In the genomic region with DNA sequence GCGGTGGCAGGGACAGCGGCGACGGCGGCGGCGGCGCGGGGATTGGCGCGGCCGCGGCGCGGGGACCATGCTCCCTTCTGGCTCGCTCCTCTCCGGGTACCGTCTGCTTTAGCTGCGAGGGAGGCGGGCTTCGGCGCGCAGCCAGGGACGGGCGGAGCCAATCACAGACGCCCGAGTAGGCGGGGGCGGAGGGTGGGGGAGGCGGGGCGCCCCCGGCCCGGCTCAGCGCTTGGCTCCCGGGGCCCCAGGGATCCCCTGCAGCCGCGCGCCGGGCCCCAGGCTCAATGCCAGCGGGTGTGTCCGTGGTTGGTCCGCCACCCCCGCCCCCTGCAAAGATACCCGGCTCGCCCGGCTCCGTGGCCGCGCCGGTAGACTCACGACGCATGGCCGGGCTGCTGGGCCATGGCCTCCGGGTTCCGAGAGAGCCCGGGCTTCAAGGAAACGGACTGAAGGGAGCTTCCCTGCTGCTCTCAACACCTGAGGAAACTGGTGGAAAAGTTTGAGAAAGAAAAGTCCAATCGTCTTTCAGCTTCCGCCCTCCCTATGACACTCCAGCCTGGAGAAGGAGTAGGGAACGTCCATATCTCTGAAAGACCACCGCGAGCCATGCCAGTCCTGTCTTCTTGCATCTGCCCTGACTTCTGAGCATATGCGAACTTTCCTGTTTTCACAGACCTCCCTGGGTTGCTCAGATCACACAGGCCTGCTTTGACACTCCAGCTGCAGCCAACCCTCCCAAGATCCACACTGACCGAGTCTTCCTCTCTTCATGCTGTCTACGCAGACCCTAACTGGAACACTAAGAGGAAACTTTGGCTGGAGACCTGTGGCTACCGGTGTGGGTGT, we compare ENCODE assay signal across 8 mouse cellular contexts. TPM values are rescaled to one million over a fixed set of nuclear protein-coding genes. Genes with fewer than 3 reads are reported as not detected.
DNase-seq lines count a peak whose midpoint lies in the region; ATAC-seq and TF ChIP-seq lines count a peak whose summit lies in the region.

A gene (minus strand): TSS at position 67 of the 846 bp plus-strand sequence.

- H3K36me3 ChIP-seq in forebrain, postnatal 0 days (ENCODE audit: insufficient read depth): no peaks in the 10 kb centered on the region
- H3K36me3 ChIP-seq in liver, embryonic 15.5 days (replicated peaks): no peaks in the 10 kb centered on the region

- WGBS in cerebellum, adult 2 months: 3% methylated on average over 65 of the region's 66 CpGs
- 5% methylated on average over 54 of the region's 66 CpGs for WGBS in forebrain, postnatal 0 days
- 2% methylated on average over 58 of the region's 66 CpGs for WGBS in liver, embryonic 15.5 days (ENCODE audit: insufficient replicate concordance)

- peak within 1 kb of the TSS; percentile 76 for H3K4me3 ChIP-seq in cerebellum, adult 2 months (replicated peaks; ENCODE audit: insufficient read depth, low read depth, low read length)
- peak within 1 kb of the TSS; percentile 93 for H3K4me3 ChIP-seq in forebrain, postnatal 0 days (ENCODE audit: low read depth, low read length)
- H3K4me3 ChIP-seq in liver, embryonic 15.5 days (replicated peaks): peak within 1 kb of the TSS; percentile 49

- DNase-seq in NIH3T3 (ENCODE audit: low read depth): peak; percentile 93
- DNase-seq in cerebellum, adult 2 months: peak; percentile 91 to 95
- peak; percentile 94 for DNase-seq in forebrain, postnatal 0 days
- DNase-seq in heart, postnatal 10 days: peak; percentile 81
- peak; percentile 90 to 92 for DNase-seq in kidney, postnatal 4 days
- peak; percentile 72 for DNase-seq in ovary, postnatal 10 days (ENCODE audit: low spot score)
- peak; percentile 80 for DNase-seq in yolk sac, embryonic 10.5 days (ENCODE audit: low spot score)

- no peaks in the 10 kb centered on the region for H3K4me1 ChIP-seq in cerebellum, adult 2 months (ENCODE audit: control insufficient read depth, insufficient read depth, low read length)
- H3K4me1 ChIP-seq in forebrain, postnatal 0 days (ENCODE audit: insufficient read depth): 0 out of 2 replicates have a peak, but pooled peaks cover under 1% of the 10 kb centered on the region
- no peaks in the 10 kb centered on the region for H3K4me1 ChIP-seq in liver, embryonic 15.5 days (replicated peaks)

- intact Hi-C loops in heart, postnatal 10 days (cut with DNase I): no loop called here

- no peak for TF ChIP-seq CTCF in cerebellum, adult 2 months (IDR thresholded peaks at IDR 0.05; ENCODE audit: borderline replicate concordance, insufficient read depth, low read depth, low read length)
- no peak for TF ChIP-seq CTCF in forebrain, postnatal 0 days (IDR thresholded peaks at IDR 0.05; ENCODE audit: low read depth)

- H3K27me3 ChIP-seq in cerebellum, adult 2 months (ENCODE audit: control insufficient read depth, insufficient read depth, low read length): no peaks in the 10 kb centered on the region
- H3K27me3 ChIP-seq in forebrain, postnatal 0 days (ENCODE audit: insufficient read depth, low read length): no peaks in the 10 kb centered on the region
- H3K27me3 ChIP-seq in liver, embryonic 15.5 days: peaks cover 74% of the 10 kb centered on the region

- H3K9ac ChIP-seq in forebrain, postnatal 0 days: peak within 1 kb of the TSS; percentile 95
- no peak within 1 kb of the TSS for H3K9ac ChIP-seq in liver, embryonic 15.5 days

- H3K27ac ChIP-seq in cerebellum, adult 2 months (ENCODE audit: insufficient read depth, low read length): peak within 1 kb of the TSS; percentile 71
- H3K27ac ChIP-seq in forebrain, postnatal 0 days (ENCODE audit: low read depth, low read length): peak within 1 kb of the TSS; percentile 96
- no peak within 1 kb of the TSS for H3K27ac ChIP-seq in liver, embryonic 15.5 days (replicated peaks)

- no peaks in the 10 kb centered on the region for H3K9me3 ChIP-seq in forebrain, postnatal 0 days (ENCODE audit: low read length)
- no peaks in the 10 kb centered on the region for H3K9me3 ChIP-seq in liver, embryonic 15.5 days (replicated peaks)

- peak; percentile 75 for TF ChIP-seq POLR2A in cerebellum, adult 2 months (IDR thresholded peaks at IDR 0.05; ENCODE audit: borderline replicate concordance, insufficient read depth, low read length)

- H3K4me2 ChIP-seq in forebrain, postnatal 0 days (ENCODE audit: low read depth): peak within 1 kb of the TSS; percentile 71
- H3K4me2 ChIP-seq in liver, embryonic 15.5 days: peak within 1 kb of the TSS; percentile 64

- ATAC-seq in forebrain, postnatal 0 days: peak; percentile 93
- peak; percentile 64 for ATAC-seq in liver, embryonic 15.5 days (ENCODE audit: insufficient read depth)

RNA-seq across cellular contexts. Expression of the gene that starts here (rescaled TPM):
- polyA plus RNA-seq in cerebellum, adult 2 months (2012; rRNA removed): 14.7 and 15.2 TPM in 2 replicates
- total RNA-seq in forebrain, postnatal 0 days (2014; rRNA removed): 8.2 and 9.6 TPM in 2 replicates
- 2.0 and 2.7 TPM in 2 replicates for polyA plus RNA-seq in forebrain, postnatal 0 days (2015; fragmentation: Nextera tagmentation; extraction: Ambion mirVana)
- 1 to 10 TPM in 1 of 2 experiments, under 1 TPM in 1; 0.96 to 1.1 TPM for total RNA-seq in heart, postnatal 10 days (2021)
- 0.07 TPM in 2 replicates for polyA plus RNA-seq in liver, embryonic 15.5 days (2015; fragmentation: Nextera tagmentation; extraction: Ambion mirVana)

Comparison
In these comparisons a context has a peak if more than half of its experiments do, and no peak if none do; other contexts are left out.
1. Peak in ATAC-seq, H3K4me3 ChIP-seq and H3K4me2 ChIP-seq in liver, embryonic 15.5 days; RNA of the gene not detected or under 1 TPM.